Mouse (Mus musculus): ENCODE data around the gene Gtf2a1l. TPM values are rescaled to one million over a fixed set of nuclear protein-coding genes. Genes with fewer than 3 reads are reported as not detected.

Gene Gtf2a1l
- polyA plus RNA-seq, 1 experiment from 2014 or later = not detected

DNA sequence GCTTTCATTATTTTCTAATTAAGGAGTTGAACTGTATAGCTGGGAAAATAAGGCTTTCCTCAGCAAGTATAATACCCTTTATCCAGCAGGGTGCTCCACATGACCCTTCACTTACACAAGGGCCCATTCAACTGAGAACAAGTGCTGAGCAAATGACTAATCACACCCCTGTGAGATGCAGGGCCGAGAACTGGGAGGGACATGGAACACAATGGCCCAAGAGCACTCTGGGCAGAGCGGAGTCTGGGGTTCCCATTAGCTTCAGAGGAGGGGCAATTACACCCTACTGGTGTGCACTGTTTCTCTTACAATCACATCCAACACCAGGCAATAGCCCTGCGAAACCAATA lies 95.7 kb downstream of the Gtf2a1l start:
- Histone ChIP-seq H3K9ac (ENCODE audit: low read length) (no peak overlapping the region), H3K4me1 (replicated peaks; ENCODE audit: control insufficient read depth, insufficient read depth) (no peaks in the 10 kb centered on the region), H3K36me3 (ENCODE audit: control insufficient read depth, insufficient read depth, low read length) (no peaks in the 10 kb centered on the region), H3K9me3 (ENCODE audit: control insufficient read depth, low read length) (no peaks in the 10 kb centered on the region), H3K27me3 (ENCODE audit: control insufficient read depth, insufficient read depth, low read length) (no peaks in the 10 kb centered on the region), H3K27ac (replicated peaks) (no peak overlapping the region), H3K4me2 (replicated peaks; ENCODE audit: low read depth) (no peak overlapping the region), H3K4me3 (ENCODE audit: low read depth, low read length) (no peak overlapping the region)
- DNase-seq (ENCODE audit: low spot score) = no peak
- ATAC-seq (ENCODE audit: low FRiP score, low TSS enrichment) = no peak
- TF ChIP-seq CTCF (IDR thresholded peaks at IDR 0.05; ENCODE audit: low read depth) (peak; percentile 27), EP300 (optimal IDR thresholded peaks at IDR 0.05) (no peak)
- WGBS = 70% methylated on average over 3 of the region's 3 CpGs

Other genes starting within 250 kb of the Gtf2a1l start
- 8.2 and 8.6 TPM in 2 replicates for gene Foxn2, start 227.9 kb upstream of the Gtf2a1l start, polyA plus RNA-seq (2015; fragmentation: Nextera tagmentation; extraction: Ambion mirVana)
- gene Ppp1r21, start 138.5 kb upstream of the Gtf2a1l start, polyA plus RNA-seq (2015; fragmentation: Nextera tagmentation; extraction: Ambion mirVana) = 10.4 and 11.1 TPM in 2 replicates
- gene Ston1, start 71.0 kb upstream of the Gtf2a1l start, polyA plus RNA-seq (2015; fragmentation: Nextera tagmentation; extraction: Ambion mirVana) = 3.1 and 5.1 TPM in 2 replicates
- 0.02 TPM in 1 of 2 replicates, not detected in the other for gene Lhcgr, start 123.3 kb downstream of the Gtf2a1l start, polyA plus RNA-seq (2015; fragmentation: Nextera tagmentation; extraction: Ambion mirVana)